Mouse (Mus musculus): ENCODE data around the gene Cstad. TPM values are rescaled to one million over a fixed set of nuclear protein-coding genes. Genes with fewer than 3 reads are reported as not detected.

Cstad gene
- polyA plus RNA-seq, 1 experiment: 0.51 TPM

GRCm38 (mm10) chr2:30595796-30596195, 956 bp downstream of the Cstad start:
- H3K4me1 ChIP-seq (ENCODE audit: control insufficient read depth, insufficient read depth, low read length): peaks cover 15% of the 10 kb centered on the region
- no peaks in the 10 kb centered on the region for H3K36me3 ChIP-seq (ENCODE audit: control insufficient read depth, insufficient read depth, low read length)
- no peak for TF ChIP-seq CTCF (IDR thresholded peaks at IDR 0.05; ENCODE audit: control insufficient read depth, insufficient read depth, insufficient replicate concordance, low read depth, low read length)
- TF ChIP-seq POLR2A (IDR thresholded peaks at IDR 0.05; ENCODE audit: control insufficient read depth, low read depth, low read length): no peak
- H3K27me3 ChIP-seq (ENCODE audit: control insufficient read depth, insufficient read depth, low read length): no peaks in the 10 kb centered on the region
- H3K27ac ChIP-seq (ENCODE audit: control insufficient read depth, insufficient read depth, low read depth, low read length): peak overlapping the region; percentile 74
- no peak overlapping the region for H3K4me3 ChIP-seq (ENCODE audit: control insufficient read depth, low read depth, low read length)

DNA sequence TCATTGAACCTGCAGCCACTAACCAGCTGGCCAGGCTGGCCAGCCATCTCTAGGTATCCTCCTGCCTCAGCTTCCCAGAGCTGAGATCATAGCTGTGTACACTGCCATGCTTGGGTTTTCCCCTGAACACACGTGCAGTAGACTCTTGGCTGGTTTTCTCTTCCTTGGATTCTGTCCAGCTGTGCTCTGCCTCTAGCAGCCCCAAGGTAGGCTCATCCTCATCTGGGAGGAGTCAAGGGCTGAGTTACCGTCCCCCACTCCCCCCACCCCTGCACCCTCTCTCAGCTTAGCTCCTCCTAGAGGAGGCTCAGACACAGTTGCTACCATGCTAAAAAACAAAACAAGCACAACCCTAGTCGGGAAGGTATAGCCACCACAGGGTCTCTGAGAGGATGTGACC, 4.8 kb downstream of the Cstad start:
- TF ChIP-seq CTCF (IDR thresholded peaks at IDR 0.05; ENCODE audit: control insufficient read depth, insufficient read depth, insufficient replicate concordance, low read depth, low read length): no peak
- no peak for TF ChIP-seq POLR2A (IDR thresholded peaks at IDR 0.05; ENCODE audit: control insufficient read depth, low read depth, low read length)
- H3K27ac ChIP-seq (ENCODE audit: control insufficient read depth, insufficient read depth, low read depth, low read length): peak overlapping the region; percentile 12; the same call in 1 of the 2 replicates
- H3K4me3 ChIP-seq (ENCODE audit: control insufficient read depth, low read depth, low read length): no peak overlapping the region
- H3K27me3 ChIP-seq (ENCODE audit: control insufficient read depth, insufficient read depth, low read length): no peaks in the 10 kb centered on the region
- no peaks in the 10 kb centered on the region for H3K36me3 ChIP-seq (ENCODE audit: control insufficient read depth, insufficient read depth, low read length)
- peaks cover 25% of the 10 kb centered on the region for H3K4me1 ChIP-seq (ENCODE audit: control insufficient read depth, insufficient read depth, low read length)

DNA sequence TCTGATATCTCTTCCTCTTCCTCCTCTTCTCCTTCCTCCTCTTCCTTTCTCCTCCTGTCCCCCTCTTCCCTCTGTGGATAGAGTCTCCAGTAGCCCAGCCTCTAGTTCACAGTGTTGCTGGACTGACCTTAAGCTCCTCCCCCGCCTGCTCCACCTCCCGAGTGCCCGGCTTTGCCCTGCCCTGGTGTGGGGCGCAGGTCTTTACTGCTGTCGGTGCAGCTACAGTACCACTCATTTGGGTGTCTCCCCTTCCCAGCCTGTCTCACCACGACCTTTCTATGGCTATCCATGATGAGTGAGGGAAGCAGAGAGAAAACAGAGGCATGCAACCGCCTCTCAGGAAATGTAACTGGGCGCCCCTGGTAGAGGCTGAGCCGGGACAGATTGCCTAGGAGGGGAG, 5.5 kb downstream of the Cstad start:
- H3K27me3 ChIP-seq (ENCODE audit: control insufficient read depth, insufficient read depth, low read length): no peaks in the 10 kb centered on the region
- no peak for TF ChIP-seq CTCF (IDR thresholded peaks at IDR 0.05; ENCODE audit: control insufficient read depth, insufficient read depth, insufficient replicate concordance, low read depth, low read length)
- TF ChIP-seq POLR2A (IDR thresholded peaks at IDR 0.05; ENCODE audit: control insufficient read depth, low read depth, low read length): 0 out of 2 replicates have a peak, but pooled peaks have one; percentile 15
- no peaks in the 10 kb centered on the region for H3K36me3 ChIP-seq (ENCODE audit: control insufficient read depth, insufficient read depth, low read length)
- H3K27ac ChIP-seq (ENCODE audit: control insufficient read depth, insufficient read depth, low read depth, low read length): peak overlapping the region; percentile 12
- peaks cover 28% of the 10 kb centered on the region for H3K4me1 ChIP-seq (ENCODE audit: control insufficient read depth, insufficient read depth, low read length)
- no peak overlapping the region for H3K4me3 ChIP-seq (ENCODE audit: control insufficient read depth, low read depth, low read length)

DNA sequence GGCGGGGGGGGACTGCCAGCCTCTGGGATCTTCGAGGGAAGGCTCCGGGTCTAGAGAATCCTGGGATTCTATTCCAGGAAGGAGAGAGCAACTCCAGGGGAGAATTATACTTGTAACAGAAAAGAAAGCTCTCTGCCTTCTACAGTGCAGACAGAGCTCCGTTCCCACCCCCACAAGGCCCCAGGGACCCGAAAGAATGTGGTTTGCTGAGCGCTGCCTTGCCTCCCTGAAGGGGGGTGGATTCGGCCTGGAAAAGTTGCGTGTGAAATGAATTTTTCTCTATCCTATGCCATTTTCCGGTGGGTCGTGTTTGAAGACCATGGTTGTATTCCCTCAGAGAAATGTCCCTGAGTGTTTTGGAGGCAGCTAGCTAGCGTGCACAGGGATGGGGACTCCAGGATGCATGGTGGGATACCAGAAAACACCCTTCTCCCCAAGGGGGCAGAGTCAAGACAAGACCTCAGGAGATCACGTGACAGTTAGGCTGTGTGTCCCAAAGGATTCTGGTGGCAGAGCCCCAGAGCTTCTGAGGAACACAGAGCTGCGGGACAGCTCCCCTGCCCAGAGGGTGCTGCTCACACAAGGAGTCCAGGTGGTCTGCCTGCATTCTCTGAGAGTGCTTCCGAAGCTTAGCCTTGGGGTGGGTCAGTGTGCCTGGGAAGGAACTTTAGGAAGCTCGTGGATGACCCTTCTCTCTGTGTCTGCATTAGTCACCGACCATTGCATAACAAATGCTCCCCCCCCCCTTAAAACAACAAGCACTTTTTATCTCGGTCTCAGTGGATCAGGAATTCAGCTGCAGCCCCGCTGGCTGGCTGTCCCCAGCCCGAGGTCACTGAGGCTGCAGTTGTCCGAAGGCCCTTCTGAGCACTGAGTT, 6.4 kb downstream of the Cstad start:
- Histone ChIP-seq H3K27me3 (ENCODE audit: control insufficient read depth, insufficient read depth, low read length) (no peaks in the 10 kb centered on the region), H3K27ac (ENCODE audit: control insufficient read depth, insufficient read depth, low read depth, low read length) (peak overlapping the region; percentile 67), H3K4me3 (ENCODE audit: control insufficient read depth, low read depth, low read length) (no peak overlapping the region), H3K4me1 (ENCODE audit: control insufficient read depth, insufficient read depth, low read length) (peaks cover 27% of the 10 kb centered on the region), H3K36me3 (ENCODE audit: control insufficient read depth, insufficient read depth, low read length) (no peaks in the 10 kb centered on the region)
- TF ChIP-seq POLR2A (IDR thresholded peaks at IDR 0.05; ENCODE audit: control insufficient read depth, low read depth, low read length) (no peak), CTCF (IDR thresholded peaks at IDR 0.05; ENCODE audit: control insufficient read depth, insufficient read depth, insufficient replicate concordance, low read depth, low read length) (no peak)

- Histone ChIP-seq H3K4me3 (ENCODE audit: control insufficient read depth, low read depth, low read length) (no peak overlapping the region), H3K27me3 (ENCODE audit: control insufficient read depth, insufficient read depth, low read length) (no peaks in the 10 kb centered on the region), H3K36me3 (ENCODE audit: control insufficient read depth, insufficient read depth, low read length) (no peaks in the 10 kb centered on the region), H3K27ac (ENCODE audit: control insufficient read depth, insufficient read depth, low read depth, low read length) (peak overlapping the region; percentile 67), H3K4me1 (ENCODE audit: control insufficient read depth, insufficient read depth, low read length) (peaks cover 31% of the 10 kb centered on the region)
- TF ChIP-seq POLR2A (IDR thresholded peaks at IDR 0.05; ENCODE audit: control insufficient read depth, low read depth, low read length) (no peak), CTCF (IDR thresholded peaks at IDR 0.05; ENCODE audit: control insufficient read depth, insufficient read depth, insufficient replicate concordance, low read depth, low read length) (no peak)
Observed at GRCm38 (mm10) chr2:30602451-30602850, 7.6 kb downstream of the Cstad start.

GRCm38 (mm10) chr2:30603731-30604130, 8.9 kb downstream of the Cstad start:
- H3K27ac ChIP-seq (ENCODE audit: control insufficient read depth, insufficient read depth, low read depth, low read length): no peak overlapping the region
- H3K27me3 ChIP-seq (ENCODE audit: control insufficient read depth, insufficient read depth, low read length): no peaks in the 10 kb centered on the region
- H3K4me3 ChIP-seq (ENCODE audit: control insufficient read depth, low read depth, low read length): no peak overlapping the region
- no peaks in the 10 kb centered on the region for H3K36me3 ChIP-seq (ENCODE audit: control insufficient read depth, insufficient read depth, low read length)
- H3K4me1 ChIP-seq (ENCODE audit: control insufficient read depth, insufficient read depth, low read length): peaks cover 31% of the 10 kb centered on the region
- TF ChIP-seq POLR2A (IDR thresholded peaks at IDR 0.05; ENCODE audit: control insufficient read depth, low read depth, low read length) (no peak), CTCF (IDR thresholded peaks at IDR 0.05; ENCODE audit: control insufficient read depth, insufficient read depth, insufficient replicate concordance, low read depth, low read length) (no peak)

DNA sequence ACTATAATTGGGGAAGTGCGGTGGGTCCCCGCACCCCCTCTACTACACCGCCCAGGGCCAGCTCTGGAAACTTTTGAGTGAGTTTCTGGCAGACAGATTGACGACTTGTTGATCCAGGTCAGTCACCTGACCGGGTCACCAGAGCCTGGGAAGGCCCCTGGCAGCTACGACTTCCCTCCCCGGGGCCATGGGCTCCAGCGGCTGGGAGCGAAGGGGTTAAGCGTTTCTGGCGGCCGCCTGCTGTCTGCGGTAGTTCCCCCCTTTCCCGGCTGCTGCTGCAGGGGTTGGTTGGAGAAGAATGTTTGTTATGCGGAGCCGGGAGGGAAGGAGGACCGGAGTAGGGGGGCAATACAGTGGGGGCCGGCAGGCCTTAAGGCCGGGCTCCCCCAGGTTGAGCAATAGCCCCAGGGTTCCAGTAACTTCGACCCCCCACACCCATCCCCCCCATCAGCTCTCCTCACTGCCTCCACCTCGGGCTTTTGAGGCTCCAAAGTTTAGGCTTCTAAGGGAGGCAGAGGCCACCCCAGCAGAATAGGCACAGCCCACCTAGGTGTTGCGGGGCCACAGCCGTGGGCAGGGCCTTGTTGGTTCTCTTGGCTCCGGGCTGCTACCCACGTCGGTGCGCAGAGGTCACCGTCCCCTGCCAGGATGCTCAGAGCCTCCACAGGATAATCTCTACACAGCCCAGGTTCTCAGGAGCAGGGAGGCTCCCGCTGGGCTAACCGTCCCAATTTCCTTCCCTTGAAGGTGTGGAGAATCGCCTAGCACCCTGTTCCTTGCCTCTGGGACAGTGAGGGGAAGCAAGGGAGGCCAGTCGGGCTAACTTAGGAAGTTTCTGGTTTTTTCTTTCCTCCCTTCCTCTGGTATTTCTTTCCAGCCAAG, 10.3 kb downstream of the Cstad start:
- peaks cover 31% of the 10 kb centered on the region for H3K4me1 ChIP-seq (ENCODE audit: control insufficient read depth, insufficient read depth, low read length)
- no peaks in the 10 kb centered on the region for H3K36me3 ChIP-seq (ENCODE audit: control insufficient read depth, insufficient read depth, low read length)
- no peak overlapping the region for H3K4me3 ChIP-seq (ENCODE audit: control insufficient read depth, low read depth, low read length)
- no peak overlapping the region for H3K27ac ChIP-seq (ENCODE audit: control insufficient read depth, insufficient read depth, low read depth, low read length)
- H3K27me3 ChIP-seq (ENCODE audit: control insufficient read depth, insufficient read depth, low read length): no peaks in the 10 kb centered on the region
- TF ChIP-seq CTCF (IDR thresholded peaks at IDR 0.05; ENCODE audit: control insufficient read depth, insufficient read depth, insufficient replicate concordance, low read depth, low read length): no peak
- no peak for TF ChIP-seq POLR2A (IDR thresholded peaks at IDR 0.05; ENCODE audit: control insufficient read depth, low read depth, low read length)
